Mouse (Mus musculus): ENCODE results near the gene 2010300C02Rik.

DNA sequence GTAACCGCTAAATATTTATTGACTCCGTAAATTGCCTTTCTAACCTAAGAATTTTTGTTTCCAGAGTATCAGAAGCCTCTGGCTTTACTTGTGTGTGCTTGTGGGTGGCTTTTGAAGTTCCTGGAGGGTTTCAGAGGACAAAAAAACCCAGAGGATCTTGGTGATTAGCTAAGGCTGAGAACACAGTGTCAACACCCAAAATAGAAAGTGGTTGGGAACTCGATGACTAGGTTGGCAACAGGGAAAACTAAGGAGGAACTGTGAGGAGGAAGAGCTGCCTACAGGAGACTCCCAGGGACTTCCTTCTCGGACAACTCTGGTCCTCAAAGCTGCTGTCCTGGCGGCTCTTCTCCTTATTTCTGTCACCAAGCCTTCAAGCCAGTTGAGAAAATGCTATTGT is 1.2 kb upstream of the 2010300C02Rik start:
- TF ChIP-seq POLR2A (IDR thresholded peaks at IDR 0.05; ENCODE audit: extremely low read depth, insufficient read depth, low read length): no peak
- TF ChIP-seq CTCF (IDR thresholded peaks at IDR 0.05; ENCODE audit: low read depth, low read length): no peak

Measured in liver, adult 2 months (tissue).